Comparison of ENCODE assay signal across 27 mouse cellular contexts in genomic region chr1:169931698-169932097, GRCm38 (mm10). TPM values are rescaled to one million over a fixed set of nuclear protein-coding genes. Genes with fewer than 3 reads are reported as not detected.
DNase-seq lines count a peak whose midpoint lies in the region; ATAC-seq and TF ChIP-seq lines count a peak whose summit lies in the region.
"Had no signal": no experiment of that assay in that cellular context is flagged by ENCODE, and none has a peak within 500 bp of the region (broad histone marks: within the 10 kb centered on the region; RNA-seq: fewer than 3 reads in every experiment).

No protein-coding gene starts in this region.

- no peak for ATAC-seq in midbrain, postnatal 0 days (ENCODE audit: low FRiP score)

- H3K9me3 ChIP-seq in heart, embryonic 10.5 days, result no peaks in the 10 kb centered on the region
- no peaks in the 10 kb centered on the region for H3K9me3 ChIP-seq in CH12.LX (replicated peaks; ENCODE audit: low read length)
- no peaks in the 10 kb centered on the region for H3K9me3 ChIP-seq in midbrain, postnatal 0 days (ENCODE audit: low read length)
- H3K9me3 ChIP-seq: heart, embryonic 12.5 days; kidney, embryonic 15.5 days; liver, embryonic 13.5 days had no signal

- H3K4me2 ChIP-seq in CH12.LX (ENCODE audit: insufficient read depth, low read depth, poor library complexity, severe bottlenecking), result no peak overlapping the region
- no peak overlapping the region for H3K4me2 ChIP-seq in midbrain, postnatal 0 days (ENCODE audit: low read depth, low read length, poor library complexity, severe bottlenecking)
- H3K4me2 ChIP-seq: heart, embryonic 12.5 days; kidney, embryonic 15.5 days; liver, embryonic 13.5 days had no signal

- in situ Hi-C loops in CH12.LX (cut with MboI; ENCODE audit: low pct_ligation_motif_present, low pct_unique_long_range_greater_than_20kb, low sequenced_read_pairs), result no loop called here

- H3K9ac ChIP-seq in CH12.LX (ENCODE audit: insufficient read depth, low read depth), result no peak overlapping the region
- no peak overlapping the region for H3K9ac ChIP-seq in midbrain, postnatal 0 days (replicated peaks; ENCODE audit: low read length, poor library complexity, severe bottlenecking)
- H3K9ac ChIP-seq: heart, embryonic 12.5 days; kidney, embryonic 15.5 days; liver, embryonic 13.5 days had no signal

- no peak for TF ChIP-seq CTCF in layer of hippocampus, adult 2 months (conservative IDR thresholded peaks at IDR 0.05)
- no peak for TF ChIP-seq CTCF in CH12.LX (conservative IDR thresholded peaks at IDR 0.05 in 1 of 2, IDR thresholded peaks at IDR 0.05 in 1 of 2; ENCODE audit: low read depth in 2 of 2, low read length in 2 of 2)
- no peak for TF ChIP-seq CTCF in midbrain, postnatal 0 days (IDR thresholded peaks at IDR 0.05)

- H3K4me1 ChIP-seq in heart, embryonic 10.5 days, result peaks cover 5% of the 10 kb centered on the region
- H3K4me1 ChIP-seq in CH12.LX (ENCODE audit: control insufficient read depth in 1 of 2, insufficient read depth in 2 of 2), result peaks cover 0 to 13% of the 10 kb centered on the region in 2 experiments; a peak in 2 of 4 replicates
- H3K4me1 ChIP-seq in midbrain, postnatal 0 days (ENCODE audit: insufficient read depth, low read length), result peaks cover 14% of the 10 kb centered on the region; the same call in 1 of the 2 replicates
- H3K4me1 ChIP-seq: heart, embryonic 12.5 days; liver, embryonic 13.5 days had no signal

- dilution Hi-C loops in CH12.LX (cut with MboI; ENCODE audit: extremely low pct_ligation_motif_present, extremely low pct_unique_long_range_greater_than_20kb, low sequenced_read_pairs), result no loop called here

- H3K79me2 ChIP-seq in CH12.LX (replicated peaks; ENCODE audit: control insufficient read depth, extremely low read depth, insufficient read depth, poor library complexity, severe bottlenecking), result no peaks in the 10 kb centered on the region

- no peaks in the 10 kb centered on the region for H3K27me3 ChIP-seq in heart, embryonic 10.5 days (ENCODE audit: insufficient read depth, poor library complexity, severe bottlenecking)
- peaks cover 11% of the 10 kb centered on the region for H3K27me3 ChIP-seq in CH12.LX (replicated peaks)
- no peaks in the 10 kb centered on the region for H3K27me3 ChIP-seq in midbrain, postnatal 0 days (ENCODE audit: insufficient read depth, low read length)
- H3K27me3 ChIP-seq: heart, embryonic 12.5 days; liver, embryonic 13.5 days had no signal

- TF ChIP-seq EP300 in CH12.LX (IDR thresholded peaks at IDR 0.05; ENCODE audit: low read length), result peak; percentile 85

- TF ChIP-seq RAD21 in CH12.LX (IDR thresholded peaks at IDR 0.05; ENCODE audit: low read depth, low read length), result no peak

- H3K4me3 ChIP-seq in heart, embryonic 10.5 days, result no peak overlapping the region
- peak overlapping the region; percentile 10 for H3K4me3 ChIP-seq in layer of hippocampus, adult 2 months
- no peak overlapping the region for H3K4me3 ChIP-seq in CH12.LX (replicated peaks in 1 of 3; ENCODE audit: low read depth in 2 of 3, low read length in 2 of 3, poor library complexity in 1 of 3)
- no peak overlapping the region for H3K4me3 ChIP-seq in midbrain, postnatal 0 days (ENCODE audit: low read depth, low read length)
- H3K4me3 ChIP-seq: erythroblast, embryonic 14.5 days; heart, embryonic 12.5 days; kidney, embryonic 15.5 days; liver, embryonic 13.5 days had no signal

- 82% methylated on average over 7 of the region's 7 CpGs for WGBS in heart, embryonic 10.5 days
- WGBS in midbrain, postnatal 0 days, result 78% methylated on average over 7 of the region's 7 CpGs

- H3K36me3 ChIP-seq in heart, embryonic 10.5 days, result no peaks in the 10 kb centered on the region
- H3K36me3 ChIP-seq in CH12.LX (replicated peaks in 1 of 2; ENCODE audit: control insufficient read depth in 1 of 2, insufficient read depth in 1 of 2, low read length in 1 of 2), result no peaks in the 10 kb centered on the region
- no peaks in the 10 kb centered on the region for H3K36me3 ChIP-seq in midbrain, postnatal 0 days (ENCODE audit: insufficient read depth, low read length)
- H3K36me3 ChIP-seq: heart, embryonic 12.5 days; kidney, embryonic 15.5 days; liver, embryonic 13.5 days had no signal

- DNase-seq in heart, embryonic 10.5 days (ENCODE audit: low spot score), result peak; percentile 13
- no peak for DNase-seq in heart, adult 18-20 months
- DNase-seq in layer of hippocampus, adult 2 months (ENCODE audit: low spot score in 2 of 2), result no peak
- DNase-seq in layer of hippocampus, adult 11-12 months (ENCODE audit: low spot score), result no peak
- DNase-seq in CH12.LX (ENCODE audit: extremely low read depth), result no peak
- DNase-seq in midbrain, postnatal 0 days (ENCODE audit: low spot score), result no peak
- no peak for DNase-seq in adrenal gland, adult 2 months
- DNase-seq: cerebellum, adult 2 months; cerebellum, postnatal 14 days; gastrocnemius, postnatal 10 days; heart, postnatal 4 days; kidney, adult 18-20 months; kidney, postnatal 36 days; layer of hippocampus, postnatal 36 days; left cerebral cortex, postnatal 4 days; liver, embryonic 13.5 days; lung, adult 2 months; lung, postnatal 10 days; thymus, adult 2 months; thymus, postnatal 4 days had no signal

- H3K27ac ChIP-seq in heart, embryonic 10.5 days, result no peak overlapping the region
- H3K27ac ChIP-seq in layer of hippocampus, adult 2 months, result peak overlapping the region; percentile 69
- no peak overlapping the region for H3K27ac ChIP-seq in CH12.LX (ENCODE audit: insufficient read depth, low read depth)
- peak overlapping the region; percentile 26; the same call in 1 of the 2 replicates for H3K27ac ChIP-seq in midbrain, postnatal 0 days (ENCODE audit: low read depth, low read length)
- H3K27ac ChIP-seq: kidney, embryonic 15.5 days; liver, embryonic 13.5 days; macrophage had no signal

- no peak for TF ChIP-seq POLR2A in CH12.LX (IDR thresholded peaks at IDR 0.05; ENCODE audit: low read depth, low read length)

TF ChIP-seq in CH12.LX, 34 proteins besides CTCF, POLR2A, EP300 and RAD21:
- TF ChIP-seq JUND (conservative IDR thresholded peaks at IDR 0.05; ENCODE audit: low read depth, low read length) (peak; percentile 54; the same call in 1 of the 2 replicates), ETS1 (conservative IDR thresholded peaks at IDR 0.05; ENCODE audit: low read depth, low read length) (peak; percentile 18; the same call in 1 of the 2 replicates), IRF4 (IDR thresholded peaks at IDR 0.05; ENCODE audit: low read depth, low read length) (peak; percentile 77), ELF1 (IDR thresholded peaks at IDR 0.05; ENCODE audit: low read depth, low read length) (no peak), JUN (IDR thresholded peaks at IDR 0.05; ENCODE audit: insufficient read depth, low read depth, low read length) (peak; percentile 37; the same call in 1 of the 2 replicates), MEF2A (IDR thresholded peaks at IDR 0.05; ENCODE audit: borderline replicate concordance, low read depth, low read length) (no peak), BHLHE40 (IDR thresholded peaks at IDR 0.05; ENCODE audit: low read depth, low read length) (no peak)

RNA-seq across cellular contexts. Expression of gene Ccdc190, which starts 3.2 kb away (rescaled TPM):
- polyA plus RNA-seq in heart, embryonic 10.5 days (2016; fragmentation: Nextera tagmentation; extraction: Ambion mirVana), result not detected in 2 replicates
- total RNA-seq in heart, adult 18-20 months (2021), result under 1 TPM in 1 of 2 experiments, not detected in 1; 0.31 TPM
- total RNA-seq in layer of hippocampus, adult 2 months (2021), result 10 to 100 TPM; 23.9 to 25.8 TPM
- total RNA-seq in CH12.LX (2012; rRNA removed) (not detected in 2 replicates), CH12.LX (2014; rRNA removed) (not detected in 2 replicates)
- not detected in 2 replicates for polyA plus RNA-seq in CH12.LX (2012; ENCODE audit: insufficient read length, low read depth)
- total RNA-seq in midbrain, postnatal 0 days (2014; rRNA removed), result 11.5 and 13.0 TPM in 2 replicates
- polyA plus RNA-seq in midbrain, postnatal 0 days (2015; fragmentation: Nextera tagmentation; extraction: Ambion mirVana), result 1.8 and 1.9 TPM in 2 replicates
- total RNA-seq in adrenal gland, adult 2 months (2021), result under 1 TPM; 0.38 to 0.40 TPM
- polyA plus RNA-seq in adrenal gland, adult 2 months (2012; rRNA removed), result not detected in 2 replicates
- total RNA-seq: gastrocnemius, postnatal 10 days; heart, postnatal 4 days; megakaryocyte-erythroid progenitor cell, adult 5-6 weeks had no signal
- polyA plus RNA-seq: erythroblast, embryonic 14.5 days; heart, embryonic 12.5 days; heart, postnatal 0 days; intestine, embryonic 14.5 days; kidney, embryonic 15.5 days; liver, embryonic 13.5 days; macrophage had no signal

RNA-seq across cellular contexts. Expression of gene Hsd17b7, which starts 37.3 kb away (rescaled TPM):
- 27.8 and 30.4 TPM in 2 replicates for polyA plus RNA-seq in heart, embryonic 10.5 days (2016; fragmentation: Nextera tagmentation; extraction: Ambion mirVana)
- total RNA-seq in heart, adult 18-20 months (2021), result 10 to 100 TPM; 15.0 TPM
- total RNA-seq in layer of hippocampus, adult 2 months (2021), result 10 to 100 TPM; 13.1 to 15.9 TPM
- total RNA-seq in CH12.LX (2012; rRNA removed) (7.5 and 9.4 TPM in 2 replicates), CH12.LX (2014; rRNA removed) (21.4 and 29.7 TPM in 2 replicates)
- polyA plus RNA-seq in CH12.LX (2012; ENCODE audit: insufficient read length, low read depth), result 12.3 and 13.9 TPM in 2 replicates
- total RNA-seq in midbrain, postnatal 0 days (2014; rRNA removed), result 32.0 and 33.3 TPM in 2 replicates
- polyA plus RNA-seq in midbrain, postnatal 0 days (2015; fragmentation: Nextera tagmentation; extraction: Ambion mirVana), result 24.8 and 27.6 TPM in 2 replicates
- total RNA-seq in adrenal gland, adult 2 months (2021), result 100 to 1,000 TPM in 1 of 2 experiments, 10 to 100 TPM in 1; 11.0 to 126 TPM
- 4.6 and 10.8 TPM in 2 replicates for polyA plus RNA-seq in adrenal gland, adult 2 months (2012; rRNA removed)

Comparison
In these comparisons a context has a peak if more than half of its experiments do, and no peak if none do; other contexts are left out.
1. H3K27ac ChIP-seq: peak in layer of hippocampus, adult 2 months (single experiment) and midbrain, postnatal 0 days (single experiment); none in heart, embryonic 10.5 days (single experiment) and CH12.LX (single experiment).